Mouse (Mus musculus): ENCODE results near the gene Tekt3. TPM values are rescaled to one million over a fixed set of nuclear protein-coding genes. Genes with fewer than 3 reads are reported as not detected.

Tekt3 gene
- total RNA-seq, 2 experiments from 2014 or later: not detected

DNA sequence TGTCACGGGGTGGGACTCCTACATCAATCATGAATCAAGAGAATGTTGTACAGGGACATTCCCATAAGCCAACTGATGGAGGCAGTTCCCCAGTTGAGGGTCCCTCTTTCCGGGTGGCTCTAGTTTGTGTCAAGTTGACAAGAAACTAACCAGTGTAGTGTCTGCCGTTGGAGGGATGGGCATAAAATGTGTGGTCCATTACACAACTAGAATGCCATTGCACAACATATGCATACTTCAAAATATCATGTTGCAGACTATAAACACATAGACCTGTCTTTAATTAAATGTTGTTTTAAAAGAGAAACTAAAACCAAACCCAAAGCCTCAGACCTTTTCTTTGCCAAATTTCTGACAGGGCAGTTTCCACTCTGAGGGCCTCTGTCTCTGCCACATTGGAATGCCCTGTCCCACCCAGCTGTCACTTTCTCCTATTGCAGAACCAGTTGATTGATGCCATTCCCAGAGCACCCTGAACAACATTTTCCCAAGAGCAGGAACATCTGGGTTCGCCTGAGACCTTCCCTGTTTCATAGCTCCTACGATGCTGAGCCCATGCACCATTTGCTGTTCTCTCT, 3.0 kb upstream of the Tekt3 start:
- ATAC-seq (replicated peaks; ENCODE audit: poor library complexity): peak; percentile 45

DNA sequence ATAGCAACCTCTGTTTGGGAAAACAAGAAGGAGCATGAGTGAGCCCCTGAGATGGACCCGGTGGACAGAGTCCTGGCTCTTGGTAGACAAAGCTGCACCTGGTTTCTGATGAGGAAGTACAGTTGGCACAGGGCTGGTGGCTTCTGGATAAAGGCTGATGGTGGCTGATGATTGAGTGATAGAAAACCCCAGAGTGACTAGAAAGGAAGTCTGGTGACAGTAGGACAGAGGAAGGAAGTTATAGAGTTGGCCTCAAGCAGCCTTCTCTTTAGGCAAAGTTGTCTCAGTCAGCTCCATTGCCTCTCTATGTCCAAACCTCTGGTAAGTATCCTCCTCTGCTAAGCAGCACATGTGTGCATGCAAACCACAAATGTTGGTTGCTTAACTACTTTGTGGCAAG, 1.5 kb upstream of the Tekt3 start:
- peak; percentile 82 for ATAC-seq (replicated peaks; ENCODE audit: poor library complexity)

DNA sequence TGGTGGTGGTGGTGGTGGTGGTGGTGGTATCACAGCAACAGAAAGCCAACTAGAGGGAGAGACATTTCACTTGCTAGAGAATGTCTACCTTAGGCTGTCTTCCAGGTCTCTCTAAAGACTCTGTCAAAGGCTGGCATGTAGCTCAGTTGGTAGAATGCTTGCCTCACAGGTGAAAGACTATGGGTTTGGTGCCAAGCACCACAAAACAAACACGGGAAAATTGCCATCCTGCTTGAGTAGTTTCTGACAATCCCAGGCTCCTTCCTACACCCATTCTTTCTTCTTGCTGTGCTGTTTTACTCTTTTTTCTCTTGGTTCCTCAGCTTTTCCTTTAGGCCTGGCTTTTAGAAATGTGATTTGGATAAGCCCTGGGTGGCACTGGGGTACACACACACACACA, 5.1 kb downstream of the Tekt3 start:
- no peak for ATAC-seq (replicated peaks; ENCODE audit: poor library complexity)

DNA sequence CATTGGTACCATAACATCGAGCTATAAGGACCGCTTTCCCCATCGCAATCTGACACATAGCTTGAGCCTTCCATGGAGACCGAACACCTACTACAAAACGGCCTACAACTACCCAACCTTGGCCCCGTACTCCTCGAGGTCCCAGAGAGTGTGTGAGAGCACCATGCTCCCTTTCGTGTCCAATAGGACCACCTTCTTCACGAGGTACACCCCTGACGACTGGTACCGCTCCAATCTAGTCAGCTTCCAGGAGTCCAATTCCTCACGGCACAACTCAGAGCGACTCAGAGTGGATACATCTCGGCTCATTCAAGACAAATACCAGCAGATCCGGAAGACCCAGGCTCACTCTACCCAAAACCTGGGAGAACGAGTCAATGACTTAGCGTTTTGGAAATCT, 8.6 kb downstream of the Tekt3 start:
- no peak for ATAC-seq (replicated peaks; ENCODE audit: poor library complexity)

DNA sequence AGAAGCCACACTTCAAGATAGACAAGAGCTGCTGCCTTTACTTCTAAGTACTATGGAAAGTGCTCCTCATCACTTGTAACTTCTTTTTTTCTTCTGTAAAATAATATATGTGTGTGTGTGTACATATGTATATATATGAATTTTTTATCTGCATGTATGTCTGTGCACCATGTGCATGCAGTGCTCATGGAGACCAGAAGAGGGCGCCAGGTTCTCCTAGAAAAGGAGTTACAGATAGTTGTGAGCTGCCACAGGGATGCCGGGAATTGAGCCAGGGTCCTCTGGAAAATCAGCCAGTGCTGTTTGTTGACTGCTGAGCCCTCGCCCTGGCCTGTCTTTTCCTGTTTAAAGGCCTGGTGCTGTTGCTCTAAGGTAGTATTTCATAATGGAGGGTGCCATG, 23.1 kb downstream of the Tekt3 start:
- no peak for ATAC-seq (replicated peaks; ENCODE audit: poor library complexity)

DNA sequence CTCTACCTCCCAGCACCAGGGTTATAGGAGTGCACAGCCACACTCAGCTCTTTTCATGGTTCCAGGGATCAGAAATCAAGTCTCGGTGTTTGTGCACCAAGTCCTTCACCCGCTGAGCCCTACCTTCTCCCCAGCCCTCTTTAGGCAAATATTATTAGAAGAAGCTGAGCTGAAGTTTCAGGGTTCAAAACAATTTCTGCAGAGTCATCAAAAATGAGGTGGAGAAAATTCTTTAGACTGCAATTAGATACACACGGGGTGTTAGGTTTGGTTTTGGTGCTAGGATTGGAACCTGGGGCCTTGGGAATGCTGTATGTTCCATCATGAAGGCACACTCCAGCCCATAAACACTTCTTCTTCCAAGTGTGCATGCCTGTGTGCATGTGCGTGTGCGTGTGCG, 27.2 kb downstream of the Tekt3 start:
- ATAC-seq (replicated peaks; ENCODE audit: poor library complexity): no peak

DNA sequence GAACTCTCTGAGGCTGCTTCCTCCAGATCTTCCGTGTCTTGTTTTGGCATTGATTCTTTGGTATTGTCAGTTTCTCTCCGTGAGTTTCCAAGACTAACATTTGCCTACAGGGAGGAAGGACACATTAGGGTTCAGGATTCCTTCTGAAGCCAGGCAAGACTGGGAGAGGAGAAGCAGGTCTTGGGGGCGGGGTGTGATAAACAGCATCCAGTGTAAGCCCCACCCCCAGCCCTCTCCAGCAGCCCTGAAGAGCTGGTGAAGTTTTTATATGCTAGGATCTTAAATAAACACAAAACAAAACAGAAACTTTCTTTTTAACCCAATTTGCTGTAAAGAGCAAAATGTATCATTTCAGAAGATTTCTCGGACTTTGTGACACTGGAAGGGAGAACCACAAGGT, 28.8 kb downstream of the Tekt3 start:
- no peak for ATAC-seq (replicated peaks; ENCODE audit: poor library complexity)

DNA sequence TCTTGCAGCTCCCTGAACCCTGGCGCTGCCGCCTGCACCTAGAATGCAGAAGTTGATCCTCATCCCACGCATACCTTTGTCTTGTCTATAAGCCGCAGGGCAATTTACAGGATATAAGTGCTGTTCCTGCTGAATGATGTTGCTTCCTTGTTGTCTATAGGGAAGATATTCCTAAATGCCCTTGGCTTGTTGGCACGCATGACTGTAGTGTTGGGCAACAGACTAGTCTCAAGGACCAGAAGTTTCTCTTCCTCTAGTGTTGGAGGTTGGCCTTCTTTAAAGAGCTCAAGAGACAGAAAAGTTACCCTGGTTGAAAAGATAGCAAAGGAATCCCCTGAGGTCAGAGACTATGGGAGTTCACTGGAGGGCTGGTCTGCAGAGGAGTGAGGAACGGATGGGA, 29.5 kb downstream of the Tekt3 start:
- no peak for ATAC-seq (replicated peaks; ENCODE audit: poor library complexity)

DNA sequence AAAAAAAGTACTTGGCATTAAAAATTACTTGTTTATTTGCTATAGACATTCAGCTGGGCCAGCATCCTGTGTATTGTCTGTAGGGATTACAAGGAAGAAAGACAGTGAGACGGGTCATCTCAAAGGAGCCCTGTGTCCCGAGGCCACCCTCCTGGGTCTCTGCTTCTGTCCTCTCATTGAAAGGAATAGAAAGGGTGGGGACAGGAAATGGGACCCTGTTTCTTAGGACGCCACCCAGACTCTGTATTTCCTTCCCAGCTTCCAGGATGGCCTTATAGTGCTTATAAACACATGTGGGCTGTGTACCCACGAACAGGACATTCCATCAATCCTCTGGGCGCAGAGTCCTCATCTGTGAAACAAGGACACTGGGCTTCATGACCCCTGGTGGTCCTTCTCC, 30.8 kb downstream of the Tekt3 start:
- ATAC-seq (replicated peaks; ENCODE audit: poor library complexity): no peak

DNA sequence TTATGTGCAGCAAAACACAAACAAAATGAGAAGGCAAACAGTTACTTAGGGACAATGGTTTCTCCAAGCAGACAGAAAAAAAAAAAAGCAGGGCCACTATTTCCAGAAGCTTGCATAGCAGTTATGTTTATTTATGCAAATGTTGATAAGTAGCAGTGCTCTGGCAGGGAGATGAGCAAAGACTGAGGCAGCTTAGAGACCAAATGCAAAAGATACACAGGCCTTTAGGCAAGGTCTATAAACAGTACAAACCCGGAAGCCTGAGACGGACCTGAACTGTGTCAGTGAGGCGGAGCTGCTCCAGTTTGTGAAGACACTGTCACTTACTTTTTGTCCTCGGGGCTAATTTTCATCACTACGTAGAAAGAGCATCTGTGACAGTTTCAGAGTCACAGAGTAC, 32.1 kb downstream of the Tekt3 start:
- no peak for ATAC-seq (replicated peaks; ENCODE audit: poor library complexity)

DNA sequence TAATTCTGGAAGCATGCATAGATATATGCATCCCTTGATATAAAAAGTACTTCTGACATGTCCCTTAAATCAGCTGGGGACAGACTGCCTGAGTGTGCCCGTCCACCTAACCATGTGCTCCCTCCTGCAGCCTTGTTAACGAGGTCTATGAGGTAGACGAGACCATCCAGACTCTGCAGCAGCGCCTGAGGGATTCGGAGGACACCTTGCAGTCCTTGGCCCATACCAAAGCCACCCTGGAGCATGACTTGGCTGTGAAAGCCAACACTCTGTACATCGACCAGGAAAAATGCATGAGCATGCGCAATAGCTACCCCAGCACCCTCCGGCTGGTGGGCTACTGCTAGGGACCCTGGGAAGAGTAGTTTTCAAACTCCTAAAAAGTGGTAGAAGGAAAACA, 33.0 kb downstream of the Tekt3 start:
- no peak for ATAC-seq (replicated peaks; ENCODE audit: poor library complexity)

DNA sequence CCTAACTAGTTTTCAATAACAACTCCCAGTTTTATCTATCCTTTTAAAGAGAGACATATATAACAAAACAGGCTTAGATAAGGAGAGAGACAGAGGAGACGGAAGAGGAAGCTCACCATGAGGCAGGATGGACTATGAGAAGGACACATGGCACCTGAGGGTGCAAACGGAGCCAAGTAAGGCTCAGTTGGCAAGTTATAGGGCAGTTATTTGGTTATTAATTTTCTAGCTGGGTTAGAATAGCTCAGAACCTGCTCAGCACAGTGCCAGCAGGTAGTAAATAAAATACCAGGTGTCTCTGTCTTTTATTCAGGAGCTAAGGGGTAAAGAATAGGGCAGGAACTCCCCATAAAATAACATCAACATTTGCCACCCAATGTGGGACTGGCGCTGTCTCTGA, 36.6 kb downstream of the Tekt3 start:
- no peak for ATAC-seq (replicated peaks; ENCODE audit: poor library complexity)

DNA sequence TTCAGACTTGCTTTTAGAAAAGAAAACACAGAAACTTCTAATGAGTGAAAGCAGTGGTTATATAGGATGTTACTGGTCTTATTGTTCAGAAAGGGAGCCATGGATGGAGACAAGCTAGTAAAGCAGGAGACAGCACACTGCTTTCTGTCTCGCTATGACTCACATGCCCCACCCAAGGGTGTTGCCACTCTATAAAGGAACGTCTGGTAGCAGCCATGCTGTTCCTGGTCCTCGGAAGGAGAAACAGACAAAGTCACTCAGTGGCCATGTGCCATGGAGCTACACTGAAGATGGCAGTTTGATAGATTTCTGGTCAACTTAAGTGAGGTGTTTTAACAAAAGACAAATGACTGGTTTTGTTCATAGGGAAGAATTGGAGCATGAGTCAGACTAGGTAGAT, 37.9 kb downstream of the Tekt3 start:
- no peak for ATAC-seq (replicated peaks; ENCODE audit: poor library complexity)

DNA sequence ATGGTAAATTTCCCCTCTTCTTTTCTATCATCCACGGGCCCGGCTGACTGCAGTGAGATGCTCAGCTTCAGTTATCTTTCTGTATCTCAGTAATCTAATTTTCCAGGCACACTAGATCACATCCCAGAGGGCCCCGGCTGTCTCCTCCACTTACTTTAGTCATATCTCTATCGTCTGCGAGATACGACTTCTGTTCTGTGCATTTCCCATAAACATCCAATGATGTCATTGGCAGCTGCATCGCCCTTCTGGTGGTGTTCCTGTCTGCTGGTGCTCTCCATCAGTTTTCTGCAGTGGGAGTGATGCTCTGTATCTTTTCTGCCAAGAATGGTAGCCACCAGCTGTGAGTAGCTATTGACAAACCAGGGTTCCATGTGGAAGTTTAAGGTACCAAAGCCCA, 41.8 kb downstream of the Tekt3 start:
- no peak for ATAC-seq (replicated peaks; ENCODE audit: poor library complexity)

DNA sequence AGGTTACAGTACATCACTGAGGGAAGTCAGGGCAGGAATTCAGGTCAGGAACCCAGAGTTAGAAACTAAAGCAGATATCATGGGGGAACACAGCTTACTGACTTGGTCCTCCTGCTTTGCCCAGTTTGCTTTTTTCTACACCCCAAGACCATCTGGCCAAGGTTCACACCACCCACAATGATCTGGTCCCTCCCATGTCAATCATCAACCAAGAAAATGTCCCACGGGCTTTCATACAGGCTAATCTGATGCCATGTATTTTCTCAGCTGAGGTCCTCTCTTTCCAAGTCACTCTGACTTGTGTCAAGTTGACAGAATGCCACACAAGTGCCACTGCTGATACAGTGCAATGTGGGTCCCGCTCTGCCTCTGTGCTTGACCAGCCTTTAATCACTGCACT, 42.6 kb downstream of the Tekt3 start:
- no peak for ATAC-seq (replicated peaks; ENCODE audit: poor library complexity)

DNA sequence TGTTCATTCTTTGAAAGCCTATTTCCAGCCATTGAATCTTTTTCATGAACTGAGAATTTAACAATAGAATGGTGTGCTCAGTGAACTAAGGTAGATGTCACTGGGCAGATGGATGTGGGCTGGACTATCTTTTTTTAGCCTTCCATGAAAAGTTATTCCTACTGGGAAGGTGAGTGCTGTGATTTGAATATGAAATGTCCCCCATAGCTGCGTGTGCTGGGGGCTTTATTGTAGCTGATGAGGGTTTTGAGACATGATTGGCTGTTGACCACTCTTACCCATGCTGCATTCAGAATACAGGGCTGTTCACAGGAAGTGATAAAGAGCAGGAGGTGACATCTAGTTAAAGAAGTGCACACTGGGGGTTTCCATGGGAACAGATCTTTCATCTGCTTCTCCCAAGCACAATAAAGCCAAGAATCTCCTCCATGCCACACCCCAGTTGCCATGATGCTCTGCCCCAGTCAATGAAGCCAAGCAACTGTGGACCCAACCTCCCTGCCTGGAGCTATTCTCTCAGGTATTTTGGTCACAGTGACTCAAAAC, 47.8 kb downstream of the Tekt3 start:
- no peak for ATAC-seq (replicated peaks; ENCODE audit: poor library complexity)

DNA sequence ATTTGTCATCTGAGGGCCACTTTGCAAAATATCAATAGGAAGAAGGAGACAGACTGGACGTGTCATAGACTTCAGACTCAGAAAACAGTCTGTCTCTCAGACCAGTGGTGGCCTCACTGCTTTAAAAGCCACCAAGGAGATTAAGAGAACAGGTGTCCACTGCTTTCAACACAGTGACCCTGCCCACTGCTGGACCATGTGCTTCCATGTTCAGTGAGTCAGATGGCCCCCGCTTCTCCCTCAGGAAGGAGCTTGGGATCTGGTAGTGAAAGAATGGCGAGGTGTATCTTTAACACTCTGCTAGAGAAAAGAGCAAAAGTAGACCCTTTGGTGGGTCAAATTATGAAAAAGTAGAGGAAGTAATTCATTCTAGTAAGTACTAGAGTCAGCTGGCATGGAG, 48.9 kb downstream of the Tekt3 start:
- ATAC-seq (replicated peaks; ENCODE audit: poor library complexity): no peak

DNA sequence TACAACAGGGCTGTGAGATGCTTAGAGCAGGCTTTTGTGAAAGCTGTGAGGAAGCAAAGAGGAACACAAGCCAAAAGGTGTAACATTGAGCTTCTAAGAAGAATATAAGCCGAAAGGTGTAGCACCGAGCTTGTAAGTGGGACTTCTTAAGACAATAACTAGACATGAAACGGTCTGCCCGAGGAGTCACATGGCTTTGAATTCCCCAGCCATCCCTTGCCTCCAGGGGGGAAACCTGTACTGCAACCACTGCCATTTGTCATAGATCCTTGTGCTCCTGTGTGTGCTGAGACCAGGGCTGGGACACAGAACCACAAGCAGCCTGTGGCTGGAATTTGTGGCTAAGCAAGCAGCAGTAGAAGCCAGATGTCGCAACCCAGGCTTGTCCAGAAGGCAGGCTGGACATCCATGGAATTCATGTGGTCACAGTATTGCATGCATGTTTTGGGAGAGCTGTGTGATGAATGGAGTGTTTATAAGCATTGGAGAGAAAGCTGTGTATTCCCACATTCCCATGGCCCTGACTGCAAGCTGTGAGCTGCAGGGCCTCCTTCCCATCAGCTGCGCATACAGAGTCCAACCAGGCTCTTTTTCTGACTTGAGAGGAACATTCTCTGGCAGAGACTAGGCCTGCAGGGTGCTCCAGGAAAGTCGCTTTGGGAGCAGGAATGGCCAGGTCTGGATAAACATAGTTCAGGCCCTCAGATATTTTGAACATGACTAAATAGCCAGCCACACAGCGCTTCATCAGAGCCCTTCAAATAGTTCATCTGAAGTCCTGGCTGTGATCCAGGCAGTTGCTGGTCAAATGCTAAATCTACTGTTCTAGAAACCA, 53.6 kb downstream of the Tekt3 start:
- ATAC-seq (replicated peaks; ENCODE audit: poor library complexity): no peak

DNA sequence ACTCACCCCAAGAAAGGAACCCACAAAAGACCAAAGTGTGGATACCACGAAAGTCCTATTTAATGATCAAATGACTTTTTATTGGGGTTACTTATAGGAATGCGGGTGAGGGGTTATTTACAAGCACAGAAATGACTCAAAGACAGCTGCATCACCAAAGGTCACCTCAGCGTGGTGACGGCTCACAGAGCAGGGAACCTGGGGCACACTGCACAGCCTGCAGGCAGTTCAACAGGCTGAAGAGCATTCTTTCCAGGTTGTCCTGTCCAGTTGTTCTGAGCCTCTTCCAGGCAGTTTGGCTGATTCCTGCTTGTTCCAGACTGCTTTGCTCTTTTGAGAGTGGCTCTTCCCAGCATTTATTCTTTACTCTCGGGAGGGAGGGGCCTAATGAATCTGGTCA, 55.2 kb downstream of the Tekt3 start:
- no peak for ATAC-seq (replicated peaks; ENCODE audit: poor library complexity)

DNA sequence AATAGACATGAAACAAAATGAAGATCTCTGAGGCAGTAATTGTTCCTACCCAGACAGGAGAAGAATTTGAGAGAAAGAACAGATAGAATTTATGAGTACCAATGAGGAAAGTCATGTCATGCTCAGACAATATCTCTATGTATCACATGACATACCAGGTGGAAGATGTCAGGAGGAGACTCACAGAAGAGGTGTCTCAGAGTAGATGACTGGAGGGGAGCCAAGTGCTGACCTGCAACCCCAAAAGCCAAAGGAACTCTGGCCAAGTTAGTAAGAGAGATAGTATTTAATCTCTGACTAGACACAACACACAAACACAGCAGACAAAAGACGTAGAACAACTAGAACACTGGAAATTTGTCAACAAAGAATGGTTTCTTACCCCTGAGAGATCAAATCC, 55.8 kb downstream of the Tekt3 start:
- no peak for ATAC-seq (replicated peaks; ENCODE audit: poor library complexity)

DNA sequence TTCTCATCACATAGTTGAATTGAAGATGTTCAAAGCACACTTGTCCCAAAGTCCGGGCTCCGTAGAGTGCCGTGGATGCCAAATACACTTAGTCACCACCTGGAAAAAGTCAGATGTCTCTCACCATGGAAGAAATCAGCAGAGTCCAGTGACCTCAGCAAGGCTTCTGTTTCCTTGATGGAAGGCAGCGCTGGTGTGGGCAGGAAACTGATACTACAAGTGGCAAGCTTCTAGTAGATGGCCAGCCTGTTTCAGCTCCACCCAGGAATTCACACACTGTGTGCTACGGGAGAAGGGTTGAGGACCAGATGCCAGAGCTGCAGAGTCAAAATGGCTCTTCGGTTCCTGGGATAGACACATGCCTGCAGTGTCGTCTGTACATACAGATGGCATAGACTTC, 58.3 kb downstream of the Tekt3 start:
- ATAC-seq (replicated peaks; ENCODE audit: poor library complexity): no peak

DNA sequence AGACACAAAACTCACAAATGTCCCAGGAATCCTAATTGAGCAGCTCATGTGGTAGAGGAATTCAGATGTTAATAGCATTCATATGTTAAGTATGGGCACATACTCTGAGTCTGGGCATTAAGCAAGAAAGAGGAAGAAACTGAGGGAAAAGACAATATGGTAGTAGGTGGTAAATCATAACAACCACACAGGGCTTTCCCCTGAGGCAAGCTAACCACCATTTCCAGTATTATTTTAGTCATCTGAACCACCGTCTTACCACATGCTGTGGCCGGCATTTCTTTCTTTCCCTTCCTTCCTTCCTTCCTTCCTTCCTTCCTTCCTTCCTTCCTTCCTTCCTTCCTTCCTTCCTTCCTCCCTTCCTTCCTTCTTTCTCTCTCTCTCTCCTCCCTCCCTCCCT, 60.8 kb downstream of the Tekt3 start:
- ATAC-seq (replicated peaks; ENCODE audit: poor library complexity): no peak

All from megakaryocyte progenitor cell, adult 5-6 weeks (primary cell).